Mouse (Mus musculus): ENCODE results near the gene Myl4. TPM values are rescaled to one million over a fixed set of nuclear protein-coding genes. Genes with fewer than 3 reads are reported as not detected.
A peak's percentile ranks its signal among the peaks of the same experiment; 100 is the strongest.

Myl4 gene
- polyA plus RNA-seq, 1 experiment from 2014 or later = 3.6 TPM

DNA sequence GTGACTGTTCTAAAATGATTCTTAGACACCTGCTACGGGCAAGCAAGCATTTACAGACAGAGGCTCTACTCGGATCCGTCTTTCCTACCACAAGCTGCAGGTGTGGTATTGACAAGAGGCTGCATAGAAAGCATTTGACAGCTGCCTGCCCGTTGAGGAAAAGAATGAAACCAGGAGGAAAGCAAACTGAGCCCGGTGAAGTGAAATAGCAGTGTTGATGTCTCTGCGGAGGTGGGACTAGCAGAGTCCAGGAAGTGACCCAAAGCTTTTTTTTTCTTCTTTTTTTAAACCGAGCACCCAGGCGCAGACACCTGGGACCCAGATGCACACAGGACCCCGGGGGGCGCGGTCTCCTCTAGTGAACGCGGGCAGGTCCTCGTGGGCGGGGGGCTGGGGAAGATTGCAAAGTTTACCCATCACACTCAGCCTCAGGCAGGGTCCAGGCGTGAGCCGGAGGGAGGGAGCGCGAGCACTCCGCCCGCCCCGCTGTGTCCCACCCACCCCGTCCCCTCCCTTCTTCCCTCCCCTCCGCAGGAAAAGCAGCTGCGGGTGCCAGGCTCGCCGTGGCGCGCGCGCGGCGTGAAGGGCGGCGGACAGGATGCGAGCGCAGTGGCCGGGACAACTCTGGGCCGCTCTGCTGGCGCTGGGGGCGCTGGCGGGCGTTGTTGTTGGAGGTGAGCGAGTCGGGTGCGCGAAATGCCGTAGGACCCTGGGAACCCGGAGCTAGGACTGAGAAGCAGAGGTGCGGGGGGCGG is 57.2 kb downstream of the Myl4 start, which contains the start of gene Itgb3:
Gene Itgb3, plus strand, starts transcription at position 510 of the 755 bp plus-strand sequence.
- no peak within 1 kb of the TSS for H3K27ac ChIP-seq (ENCODE audit: low read length)
- no peaks in the 10 kb centered on the region for H3K36me3 ChIP-seq (ENCODE audit: control insufficient read depth, insufficient read depth, low read length)
- H3K4me3 ChIP-seq (ENCODE audit: low read depth, low read length) = peak within 1 kb of the TSS; percentile 62
- H3K9ac ChIP-seq (ENCODE audit: low read depth, low read length) = peak within 1 kb of the TSS; percentile 78
- peaks cover 6% of the 10 kb centered on the region for H3K4me1 ChIP-seq (ENCODE audit: control insufficient read depth, insufficient read depth, low read length)
- H3K9me3 ChIP-seq (replicated peaks; ENCODE audit: control insufficient read depth, low read length, poor library complexity, severe bottlenecking) = no peaks in the 10 kb centered on the region
- WGBS = under 1% methylated on average over 39 of the region's 51 CpGs
- ATAC-seq = peak; percentile 91
- peak within 1 kb of the TSS; percentile 95 for H3K4me2 ChIP-seq (ENCODE audit: low read length)
- H3K27me3 ChIP-seq (ENCODE audit: control insufficient read depth, insufficient read depth, low read depth, low read length) = peaks cover 17% of the 10 kb centered on the region

- H3K9ac ChIP-seq (ENCODE audit: low read depth, low read length) = peak overlapping the region; percentile 78
- WGBS = 2% methylated on average over 23 of the region's 23 CpGs
- peak; percentile 70 for ATAC-seq
These were observed 57.9 kb downstream of the Myl4 start for GRCm38 (mm10) chr11:104608249-104608920.

GRCm38 (mm10) chr11:104609033-104609684 is 58.7 kb downstream of the Myl4 start:
- Histone ChIP-seq H3K9me3 (replicated peaks; ENCODE audit: control insufficient read depth, low read length, poor library complexity, severe bottlenecking) (no peaks in the 10 kb centered on the region), H3K9ac (ENCODE audit: low read depth, low read length) (no peak overlapping the region), H3K4me3 (ENCODE audit: low read depth, low read length) (no peak overlapping the region), H3K27ac (ENCODE audit: low read length) (no peak overlapping the region), H3K4me2 (ENCODE audit: low read length) (no peak overlapping the region), H3K36me3 (ENCODE audit: control insufficient read depth, insufficient read depth, low read length) (no peaks in the 10 kb centered on the region), H3K4me1 (ENCODE audit: control insufficient read depth, insufficient read depth, low read length) (peaks cover 6% of the 10 kb centered on the region), H3K27me3 (ENCODE audit: control insufficient read depth, insufficient read depth, low read depth, low read length) (peaks cover 17% of the 10 kb centered on the region)
- WGBS = 72% methylated on average over 6 of the region's 6 CpGs
- no peak for ATAC-seq

More at GRCm38 (mm10) chr11:104608249-104608920, 57.9 kb downstream of the Myl4 start:
- Histone ChIP-seq H3K36me3 (ENCODE audit: control insufficient read depth, insufficient read depth, low read length) (no peaks in the 10 kb centered on the region), H3K27ac (ENCODE audit: low read length) (no peak overlapping the region), H3K4me1 (ENCODE audit: control insufficient read depth, insufficient read depth, low read length) (peaks cover 6% of the 10 kb centered on the region), H3K4me3 (ENCODE audit: low read depth, low read length) (peak overlapping the region; percentile 62), H3K27me3 (ENCODE audit: control insufficient read depth, insufficient read depth, low read depth, low read length) (peaks cover 17% of the 10 kb centered on the region), H3K4me2 (ENCODE audit: low read length) (peak overlapping the region; percentile 95), H3K9me3 (replicated peaks; ENCODE audit: control insufficient read depth, low read length, poor library complexity, severe bottlenecking) (no peaks in the 10 kb centered on the region)

- H3K4me3 ChIP-seq (ENCODE audit: low read depth, low read length) = no peak overlapping the region
- H3K27me3 ChIP-seq (ENCODE audit: control insufficient read depth, insufficient read depth, low read depth, low read length) = peaks cover 17% of the 10 kb centered on the region
- H3K36me3 ChIP-seq (ENCODE audit: control insufficient read depth, insufficient read depth, low read length) = no peaks in the 10 kb centered on the region
- no peaks in the 10 kb centered on the region for H3K9me3 ChIP-seq (replicated peaks; ENCODE audit: control insufficient read depth, low read length, poor library complexity, severe bottlenecking)
- no peak for ATAC-seq
- no peak overlapping the region for H3K27ac ChIP-seq (ENCODE audit: low read length)
- H3K9ac ChIP-seq (ENCODE audit: low read depth, low read length) = no peak overlapping the region
- 49% methylated on average over 4 of the region's 4 CpGs for WGBS
- H3K4me2 ChIP-seq (ENCODE audit: low read length) = no peak overlapping the region
- peaks cover 6% of the 10 kb centered on the region for H3K4me1 ChIP-seq (ENCODE audit: control insufficient read depth, insufficient read depth, low read length)
These were observed 59.3 kb downstream of the Myl4 start for GRCm38 (mm10) chr11:104609733-104610132.

DNA sequence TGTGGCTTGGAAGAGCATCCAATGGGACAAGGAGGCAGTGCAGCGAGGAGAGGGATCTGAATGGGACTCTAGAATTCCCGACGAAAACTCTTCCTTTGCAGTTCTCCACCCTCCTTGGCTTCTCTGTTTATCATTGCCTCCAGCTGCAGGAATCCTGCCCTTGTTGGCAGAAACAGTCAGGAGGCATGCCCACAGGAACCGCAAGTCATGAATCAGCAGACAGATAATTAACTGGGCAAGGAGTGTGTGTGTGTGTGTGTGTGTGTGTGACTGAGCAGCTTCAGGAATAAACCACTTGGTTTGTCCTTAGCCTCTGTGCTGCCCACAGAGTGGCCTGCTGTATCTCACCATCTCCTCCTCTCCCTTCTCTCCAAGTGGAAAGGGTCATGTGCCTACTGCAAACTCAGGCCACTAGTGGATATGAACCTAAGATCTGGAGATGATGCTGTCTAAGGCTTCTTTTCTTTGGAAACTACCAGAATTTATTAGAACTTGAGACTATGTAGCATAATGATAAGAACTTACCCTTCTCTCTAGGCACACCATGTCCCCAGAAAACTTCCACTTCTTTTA is 61.2 kb downstream of the Myl4 start:
- Histone ChIP-seq H3K9me3 (replicated peaks; ENCODE audit: control insufficient read depth, low read length, poor library complexity, severe bottlenecking) (no peaks in the 10 kb centered on the region), H3K4me1 (ENCODE audit: control insufficient read depth, insufficient read depth, low read length) (peaks cover 6% of the 10 kb centered on the region), H3K4me2 (ENCODE audit: low read length) (no peak overlapping the region), H3K4me3 (ENCODE audit: low read depth, low read length) (no peak overlapping the region), H3K27ac (ENCODE audit: low read length) (no peak overlapping the region), H3K9ac (ENCODE audit: low read depth, low read length) (no peak overlapping the region), H3K36me3 (ENCODE audit: control insufficient read depth, insufficient read depth, low read length) (no peaks in the 10 kb centered on the region), H3K27me3 (ENCODE audit: control insufficient read depth, insufficient read depth, low read depth, low read length) (peaks cover 13% of the 10 kb centered on the region)
- no peak for ATAC-seq
- WGBS = 53% methylated on average over 4 of the region's 4 CpGs

GRCm38 (mm10) chr11:104613551-104613950 is 63.1 kb downstream of the Myl4 start:
- H3K9me3 ChIP-seq (replicated peaks; ENCODE audit: control insufficient read depth, low read length, poor library complexity, severe bottlenecking) = no peaks in the 10 kb centered on the region
- H3K9ac ChIP-seq (ENCODE audit: low read depth, low read length) = no peak overlapping the region
- WGBS = 87% methylated on average over 10 of the region's 10 CpGs
- no peak overlapping the region for H3K4me2 ChIP-seq (ENCODE audit: low read length)
- no peak for ATAC-seq
- H3K27me3 ChIP-seq (ENCODE audit: control insufficient read depth, insufficient read depth, low read depth, low read length) = peaks cover 12% of the 10 kb centered on the region
- no peak overlapping the region for H3K27ac ChIP-seq (ENCODE audit: low read length)
- H3K36me3 ChIP-seq (ENCODE audit: control insufficient read depth, insufficient read depth, low read length) = no peaks in the 10 kb centered on the region
- H3K4me3 ChIP-seq (ENCODE audit: low read depth, low read length) = no peak overlapping the region
- peaks cover 3% of the 10 kb centered on the region for H3K4me1 ChIP-seq (ENCODE audit: control insufficient read depth, insufficient read depth, low read length)

DNA sequence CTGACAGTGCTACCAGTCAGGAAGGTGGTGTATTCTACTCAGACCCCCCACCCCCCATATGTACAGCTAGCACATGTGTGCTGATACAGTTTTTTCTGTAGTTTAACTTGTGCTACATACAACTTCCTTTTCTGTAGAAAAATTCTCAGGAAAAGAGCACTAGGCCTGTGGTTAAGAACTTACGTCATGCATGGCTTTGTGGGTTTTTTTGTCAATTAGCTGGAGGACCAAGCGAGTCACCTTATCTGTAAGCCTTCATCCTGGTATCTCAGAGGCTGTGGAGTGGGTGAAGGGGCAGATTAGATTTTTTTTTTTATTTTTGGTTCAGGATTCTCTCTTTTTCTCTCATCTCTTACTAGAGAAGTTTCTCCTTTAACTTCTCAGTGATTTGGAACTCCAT is 63.7 kb downstream of the Myl4 start:
- no peaks in the 10 kb centered on the region for H3K36me3 ChIP-seq (ENCODE audit: control insufficient read depth, insufficient read depth, low read length)
- H3K4me2 ChIP-seq (ENCODE audit: low read length) = no peak overlapping the region
- peaks cover 10% of the 10 kb centered on the region; the same call in 1 of the 2 replicates for H3K27me3 ChIP-seq (ENCODE audit: control insufficient read depth, insufficient read depth, low read depth, low read length)
- WGBS = 77% methylated on average over 2 of the region's 2 CpGs
- no peaks in the 10 kb centered on the region for H3K4me1 ChIP-seq (ENCODE audit: control insufficient read depth, insufficient read depth, low read length)
- no peak overlapping the region for H3K4me3 ChIP-seq (ENCODE audit: low read depth, low read length)
- no peaks in the 10 kb centered on the region for H3K9me3 ChIP-seq (replicated peaks; ENCODE audit: control insufficient read depth, low read length, poor library complexity, severe bottlenecking)
- H3K9ac ChIP-seq (ENCODE audit: low read depth, low read length) = no peak overlapping the region
- H3K27ac ChIP-seq (ENCODE audit: low read length) = no peak overlapping the region
- ATAC-seq = no peak

DNA sequence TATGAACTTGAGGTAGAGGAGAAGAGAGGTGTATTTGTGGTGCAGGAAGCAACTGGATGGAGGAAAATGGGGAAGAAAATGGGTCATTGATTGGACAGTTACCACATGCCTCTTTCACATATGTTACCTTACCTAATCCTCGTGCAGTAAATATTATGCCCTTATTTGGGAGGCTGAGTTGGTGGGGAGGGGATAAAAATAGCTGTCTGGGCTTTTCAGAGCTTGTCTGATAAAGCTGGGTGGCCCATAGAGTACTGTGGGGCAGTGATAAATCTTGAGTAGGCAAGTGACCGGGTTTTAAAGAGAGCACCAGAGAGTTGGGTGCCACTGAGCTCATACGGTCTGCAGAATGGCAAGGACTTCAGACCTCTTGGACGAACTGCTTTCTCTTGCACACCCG is 65.7 kb downstream of the Myl4 start:
- Histone ChIP-seq H3K4me2 (ENCODE audit: low read length) (no peak overlapping the region), H3K9ac (ENCODE audit: low read depth, low read length) (no peak overlapping the region), H3K4me3 (ENCODE audit: low read depth, low read length) (no peak overlapping the region), H3K27ac (ENCODE audit: low read length) (no peak overlapping the region), H3K36me3 (ENCODE audit: control insufficient read depth, insufficient read depth, low read length) (no peaks in the 10 kb centered on the region), H3K27me3 (ENCODE audit: control insufficient read depth, insufficient read depth, low read depth, low read length) (no peaks in the 10 kb centered on the region), H3K9me3 (replicated peaks; ENCODE audit: control insufficient read depth, low read length, poor library complexity, severe bottlenecking) (no peaks in the 10 kb centered on the region), H3K4me1 (ENCODE audit: control insufficient read depth, insufficient read depth, low read length) (no peaks in the 10 kb centered on the region)
- WGBS = 90% methylated on average over 5 of the region's 5 CpGs
- ATAC-seq = no peak
